Mouse (Mus musculus) bone marrow macrophage, adult 2 months (primary cell): ENCODE measurements around the gene Fbxl12. TPM values are rescaled to one million over a fixed set of nuclear protein-coding genes. Genes with fewer than 3 reads are reported as not detected.
"Not testable (repeated sequence)": the region's sequence is repeated elsewhere in the genome, so short reads cannot be mapped to it uniquely, and the experiment has no call there.

Source experiments
- H3K27ac ChIP-seq: 2 replicates; pipeline ENCODE4 v1.5.1; 2012; ENCODE audit warnings: low read depth, low read length; ENCODE audit not compliant: insufficient read depth
- H3K4me1 ChIP-seq: 2 replicates; pipeline ENCODE4 v1.6.1; 2012; ENCODE audit warnings: low read length; ENCODE audit not compliant: control insufficient read depth, insufficient read depth
- H3K4me3 ChIP-seq: 2 replicates; pipeline ENCODE4 v1.5.1; 2012; ENCODE audit warnings: mild to moderate bottlenecking, low read length, moderate library complexity; ENCODE audit not compliant: insufficient read depth
- CTCF ChIP-seq: IDR thresholded peaks from 2 replicates; pipeline ENCODE4 v1.5.1; 2012; ENCODE audit warnings: low read depth, mild to moderate bottlenecking, low read length, moderate library complexity
- POLR2A ChIP-seq: IDR thresholded peaks from 2 replicates; pipeline ENCODE4 v1.6.1; 2012; ENCODE audit warnings: mild to moderate bottlenecking, low read depth, low read length, borderline replicate concordance
- polyA plus RNA-seq: library from polyadenylated mRNA; stranded (reverse); fragments of >200 nt; gene quantifications from 2 replicates; pipeline ENCODE4 v1.2.4, GENCODE M21; 2012; ENCODE audit not compliant: missing spikeins, insufficient read depth, insufficient read length

Fbxl12 gene
- polyA plus RNA-seq, 1 experiment = 15.7 TPM

DNA sequence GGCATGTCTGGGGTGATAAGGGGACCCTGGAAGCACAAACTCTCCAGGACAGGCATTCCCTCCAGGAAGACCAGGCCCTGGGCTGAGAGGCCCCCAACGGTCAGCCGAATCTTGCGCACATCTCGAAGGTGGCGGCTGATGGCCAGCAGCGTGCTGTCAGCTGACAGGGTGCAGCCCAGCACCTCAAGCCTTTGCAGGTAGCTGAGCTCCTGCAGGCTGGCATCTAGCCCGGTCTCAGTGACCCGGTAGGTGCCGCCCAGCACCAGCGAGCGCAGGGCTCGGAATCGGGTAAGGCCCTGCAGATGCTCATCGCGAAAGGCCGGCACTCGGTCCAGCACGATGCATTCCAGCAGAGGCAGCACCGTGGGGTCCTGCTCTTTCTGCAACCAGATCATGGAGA, 6.0 kb downstream of the Fbxl12 start:
- Histone ChIP-seq H3K27ac (no peak overlapping the region), H3K4me1 (peaks cover 5% of the 10 kb centered on the region), H3K4me3 (no peak overlapping the region)
- no peak for TF ChIP-seq CTCF
- TF ChIP-seq POLR2A = no peak

DNA sequence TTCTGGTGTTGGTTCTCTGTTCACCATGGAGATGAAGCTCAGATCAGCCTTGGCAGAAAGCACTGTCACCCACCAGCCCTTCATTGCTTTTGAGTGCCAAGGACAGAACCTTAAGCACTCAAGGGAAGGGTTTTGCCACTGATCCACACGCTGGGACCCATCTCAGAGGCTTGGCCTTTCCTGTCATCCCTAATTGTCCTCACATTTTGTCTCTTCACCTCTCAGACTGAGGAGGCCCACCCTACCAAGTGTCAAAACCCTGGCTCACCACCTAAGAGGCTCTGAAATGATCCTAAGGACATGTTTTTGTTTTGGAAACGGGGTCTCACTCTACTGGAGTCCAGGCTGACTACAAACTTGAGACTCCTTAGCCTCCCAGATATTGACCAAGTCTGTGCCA, 7.8 kb downstream of the Fbxl12 start:
- H3K4me3 ChIP-seq = no peak overlapping the region
- no peak overlapping the region for H3K27ac ChIP-seq
- peaks cover 5% of the 10 kb centered on the region for H3K4me1 ChIP-seq
- TF ChIP-seq CTCF = no peak
- TF ChIP-seq POLR2A = no peak

DNA sequence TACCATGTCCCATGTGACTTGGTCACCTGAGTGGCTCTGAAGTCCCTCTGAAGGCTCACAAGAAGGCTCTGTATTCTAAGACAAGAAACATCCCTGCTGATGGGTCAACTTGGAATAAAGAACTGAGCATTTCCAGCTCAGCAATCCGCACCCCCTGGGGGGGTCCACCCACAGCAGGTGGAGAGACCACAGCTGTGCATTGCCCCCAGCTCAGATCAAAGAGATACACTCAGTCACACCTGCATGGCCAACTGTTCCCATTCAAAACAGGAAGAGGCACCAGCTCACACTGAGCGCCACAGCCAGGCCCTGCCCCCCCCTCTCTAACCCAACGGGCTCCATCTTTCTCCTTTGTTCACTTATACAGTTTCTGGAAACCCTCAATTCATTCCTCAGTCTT, 8.3 kb downstream of the Fbxl12 start:
- Histone ChIP-seq H3K4me3 (no peak overlapping the region), H3K27ac (no peak overlapping the region), H3K4me1 (peaks cover 4% of the 10 kb centered on the region; the same call in 1 of the 2 replicates)
- TF ChIP-seq CTCF (no peak), POLR2A (no peak)

DNA sequence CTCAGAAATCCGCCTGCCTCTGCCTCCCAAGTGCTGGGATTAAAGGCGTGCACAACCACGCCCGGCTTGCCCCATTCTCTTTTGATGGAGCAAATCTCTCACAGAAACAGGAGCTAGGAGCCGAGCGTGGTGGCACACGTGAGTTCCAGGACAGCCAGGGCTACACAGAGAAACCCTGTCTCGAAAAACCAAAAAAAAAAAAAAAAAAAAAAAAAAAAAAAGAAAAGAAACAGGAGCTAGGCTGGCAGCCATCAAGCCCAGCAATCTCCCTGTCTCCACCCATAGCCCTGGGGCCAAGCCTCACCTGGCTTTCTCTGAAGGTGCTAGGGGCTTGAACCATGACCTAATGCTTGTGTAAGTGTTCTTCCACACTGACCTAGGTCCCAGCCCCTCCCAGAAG, 8.9 kb downstream of the Fbxl12 start:
- H3K4me3 ChIP-seq, H3K4me1 ChIP-seq, H3K27ac ChIP-seq: not testable (repeated sequence)

DNA sequence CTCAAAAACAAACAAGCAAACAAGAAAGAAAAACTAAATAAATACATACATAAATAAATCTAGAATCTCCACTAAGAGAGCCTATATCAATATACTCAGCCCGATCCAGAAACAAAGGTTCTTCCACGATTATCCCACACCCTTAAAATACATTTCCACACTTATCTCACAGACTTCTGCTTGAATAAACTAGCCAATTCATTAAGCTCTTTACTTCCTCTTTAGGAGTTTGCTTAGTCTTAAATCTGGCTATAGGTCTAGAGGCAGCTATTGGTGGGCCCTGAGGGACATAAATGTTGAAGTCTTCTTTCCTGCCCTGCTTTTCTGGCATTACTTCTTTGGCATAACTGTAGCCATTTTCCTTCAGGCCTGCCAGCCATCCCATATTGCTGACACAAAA, 13.2 kb downstream of the Fbxl12 start:
- 0 out of 2 replicates have a peak, but pooled peaks cover 3% of the 10 kb centered on the region for H3K4me1 ChIP-seq
- H3K27ac ChIP-seq = no peak overlapping the region
- no peak overlapping the region for H3K4me3 ChIP-seq
- TF ChIP-seq CTCF = no peak
- no peak for TF ChIP-seq POLR2A

DNA sequence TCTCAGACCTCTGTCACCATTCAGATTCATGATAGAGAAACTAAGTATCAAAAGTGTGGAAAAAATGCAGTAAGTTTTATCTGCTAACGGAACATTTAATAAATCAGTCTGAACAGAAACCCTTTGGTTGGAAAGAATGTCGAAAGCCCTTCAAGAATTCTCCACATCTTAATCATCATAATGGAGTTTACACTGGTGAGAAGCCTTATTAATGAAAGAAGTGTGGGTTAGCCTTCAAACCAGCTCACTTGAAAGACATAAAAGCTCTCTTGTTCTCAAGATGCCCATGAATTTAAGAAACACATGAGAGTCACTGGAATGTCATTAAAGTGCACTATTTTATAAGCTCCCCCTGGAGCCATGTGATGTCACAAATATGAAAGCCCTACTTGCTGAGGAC, 27.9 kb downstream of the Fbxl12 start:
- TF ChIP-seq POLR2A (no peak), CTCF (no peak)
- no peaks in the 10 kb centered on the region for H3K4me1 ChIP-seq
- no peak overlapping the region for H3K27ac ChIP-seq
- H3K4me3 ChIP-seq = no peak overlapping the region

DNA sequence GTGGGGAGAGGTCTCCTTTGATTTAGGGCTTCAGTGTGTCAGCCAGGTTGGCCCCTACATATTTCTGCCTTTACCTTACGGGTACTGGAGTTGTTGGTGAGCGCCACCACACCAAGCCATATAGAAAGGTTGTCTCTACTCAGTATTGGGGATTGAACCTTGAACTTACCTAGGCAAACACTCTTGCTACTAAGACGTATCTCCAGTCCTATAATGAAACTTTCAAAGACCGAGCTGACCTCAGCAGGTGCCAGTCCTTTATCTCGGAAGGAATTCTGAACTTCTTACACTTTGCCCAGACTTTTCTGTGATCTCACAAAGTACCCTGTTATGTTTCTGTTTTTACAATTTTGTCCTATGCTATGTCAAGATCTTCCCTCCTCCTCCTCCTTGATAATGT, 32.6 kb downstream of the Fbxl12 start:
- no peaks in the 10 kb centered on the region for H3K4me1 ChIP-seq
- H3K27ac ChIP-seq = no peak overlapping the region
- no peak for TF ChIP-seq POLR2A
- TF ChIP-seq CTCF = no peak
- no peak overlapping the region for H3K4me3 ChIP-seq

DNA sequence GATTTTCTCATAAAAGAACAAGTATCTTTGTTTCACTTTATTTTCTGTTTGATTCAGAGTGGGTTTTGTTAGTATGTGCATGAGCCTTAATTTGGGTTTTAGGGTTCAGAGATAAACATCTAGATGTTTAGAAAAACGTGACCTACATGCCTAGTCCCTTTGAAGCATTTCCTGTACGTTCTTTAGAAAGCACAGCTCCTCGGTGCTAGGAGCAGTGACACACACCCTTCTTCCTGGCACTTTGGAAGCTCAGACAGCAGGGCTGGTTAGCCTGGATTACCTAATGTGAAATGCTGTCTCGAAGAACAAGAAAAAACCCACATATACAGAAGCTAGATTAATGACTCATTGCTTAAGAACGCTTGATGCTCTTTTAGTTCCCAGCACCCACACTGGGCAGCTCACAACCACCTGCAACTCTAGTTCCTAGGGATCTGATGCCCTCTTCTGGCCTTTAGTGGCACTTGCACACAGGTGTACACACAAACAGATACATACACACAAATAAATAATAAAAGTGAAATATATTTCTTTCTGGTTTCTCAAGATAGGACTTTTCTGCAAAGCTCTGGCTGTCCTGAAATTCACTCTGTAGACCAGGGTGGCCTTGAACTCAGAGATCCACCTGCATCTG, 34.6 kb downstream of the Fbxl12 start:
- Histone ChIP-seq H3K27ac (no peak overlapping the region), H3K4me3 (no peak overlapping the region), H3K4me1 (no peaks in the 10 kb centered on the region)
- no peak for TF ChIP-seq POLR2A
- TF ChIP-seq CTCF = no peak

DNA sequence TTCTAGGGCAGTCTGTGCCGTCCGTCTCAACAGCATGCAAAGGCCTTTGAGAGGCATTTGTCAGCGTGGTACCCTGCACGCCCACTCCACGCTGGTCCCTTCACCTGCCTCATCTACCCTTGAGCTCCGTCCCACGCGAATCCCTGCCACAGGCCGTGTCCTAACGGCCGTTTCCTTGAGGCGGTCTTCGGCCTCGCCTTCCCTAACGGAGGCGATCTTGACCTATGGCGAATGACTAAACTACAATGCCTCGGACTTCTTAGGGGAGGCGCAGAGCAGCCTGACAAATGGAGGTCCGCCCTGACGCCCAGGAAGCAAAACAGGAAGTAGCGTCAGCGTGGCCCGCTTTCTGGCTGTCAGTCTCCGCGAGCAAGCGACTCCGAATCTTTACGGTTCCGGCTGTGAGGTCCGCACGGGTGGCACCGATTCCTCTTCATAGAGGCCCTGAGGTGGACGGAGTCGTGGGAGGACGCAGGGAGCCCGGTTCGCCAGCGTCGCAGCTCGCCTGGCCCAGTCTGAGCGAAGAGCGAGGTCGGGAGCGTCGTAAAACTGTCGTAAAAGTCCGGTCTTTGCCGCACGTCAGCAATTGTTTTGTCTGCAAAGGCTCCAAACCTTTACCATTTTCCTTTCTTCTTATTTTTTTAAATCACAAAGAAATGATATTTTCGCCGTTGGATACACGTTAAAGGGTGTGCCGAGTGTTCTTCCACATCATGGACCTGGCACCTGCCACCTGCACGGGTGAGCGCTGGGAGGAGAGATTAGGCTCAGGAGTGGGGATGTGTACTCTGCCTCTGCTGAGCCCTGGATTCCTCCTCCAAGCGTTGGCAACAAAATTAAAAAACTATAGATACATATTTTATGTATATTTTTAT, 37.2 kb downstream of the Fbxl12 start:
- Histone ChIP-seq H3K27ac (peak overlapping the region; percentile 99), H3K4me3 (peak overlapping the region; percentile 70), H3K4me1 (no peaks in the 10 kb centered on the region)
- TF ChIP-seq CTCF = no peak
- peak; percentile 54; the same call in 1 of the 2 replicates for TF ChIP-seq POLR2A

DNA sequence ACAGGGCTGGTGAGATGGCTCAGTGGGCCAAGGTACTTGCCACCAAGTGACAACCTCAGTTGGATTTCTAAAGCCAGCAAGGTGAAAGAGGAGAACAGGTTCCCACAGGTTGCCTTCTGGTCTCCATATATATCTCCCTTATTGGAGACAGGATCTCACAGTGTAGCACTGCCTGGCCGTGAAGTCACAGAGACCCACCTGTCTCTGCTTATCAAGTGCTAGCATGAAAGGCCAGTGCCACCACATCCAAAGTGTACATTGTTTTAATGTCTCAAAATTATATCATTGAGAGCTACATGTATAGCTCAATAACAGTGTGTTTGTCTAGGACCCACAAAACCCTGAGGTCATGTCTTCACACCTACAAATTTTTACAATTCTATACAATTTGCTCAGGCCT, 38.3 kb downstream of the Fbxl12 start:
- Histone ChIP-seq H3K4me3 (no peak overlapping the region), H3K4me1 (0 out of 2 replicates have a peak, but pooled peaks cover 2% of the 10 kb centered on the region), H3K27ac (no peak overlapping the region)
- TF ChIP-seq POLR2A (no peak), CTCF (no peak)
